In the genomic region with DNA sequence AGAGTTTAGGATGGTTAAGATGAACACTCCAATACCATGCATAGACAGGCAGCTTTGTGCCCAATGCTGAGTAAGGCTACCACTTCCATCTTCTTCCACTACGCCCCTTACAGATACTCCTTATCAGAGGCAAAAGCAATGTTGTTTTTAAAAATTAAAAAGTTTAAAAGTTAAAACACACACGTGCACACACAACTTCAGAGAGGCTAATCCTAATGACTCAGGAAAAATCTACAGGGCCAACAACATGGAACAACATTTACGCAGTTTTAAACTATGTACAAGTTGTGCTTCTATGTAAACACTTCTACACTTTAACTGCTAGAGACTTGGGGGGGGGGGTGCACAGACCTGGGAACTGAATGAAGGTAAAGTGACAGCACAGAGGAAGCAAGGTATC, we compare ENCODE assay signal across 23 mouse cellular contexts. TPM values are rescaled to one million over a fixed set of nuclear protein-coding genes. Genes with fewer than 3 reads are reported as not detected.
A peak's percentile ranks its signal among the peaks of the same experiment; 100 is the strongest.
DNase-seq lines count a peak whose midpoint lies in the region; ATAC-seq and TF ChIP-seq lines count a peak whose summit lies in the region.
"Had no signal": no experiment of that assay in that cellular context is flagged by ENCODE, and none has a peak within 500 bp of the region (broad histone marks: within the 10 kb centered on the region; RNA-seq: fewer than 3 reads in every experiment).

No protein-coding gene starts in this region.

- TF ChIP-seq CTCF in lung, adult 2 months (IDR thresholded peaks at IDR 0.05; ENCODE audit: insufficient read depth, low read length), result no peak
- TF ChIP-seq CTCF in CH12.LX (conservative IDR thresholded peaks at IDR 0.05 in 1 of 2, IDR thresholded peaks at IDR 0.05 in 1 of 2; ENCODE audit: low read depth in 2 of 2, low read length in 2 of 2), result no peak

- no peak for ATAC-seq in heart, embryonic 12.5 days (ENCODE audit: insufficient number of reproducible peaks, low FRiP score)
- ATAC-seq in liver, embryonic 15.5 days (ENCODE audit: insufficient read depth), result no peak
- ATAC-seq in kidney, embryonic 14.5 days (ENCODE audit: low FRiP score, low TSS enrichment), result no peak
- ATAC-seq: forebrain, embryonic 13.5 days had no signal

- no peak for TF ChIP-seq RAD21 in CH12.LX (IDR thresholded peaks at IDR 0.05; ENCODE audit: low read depth, low read length)

- no peak for DNase-seq in heart, embryonic 10.5 days (ENCODE audit: low spot score)
- no peak for DNase-seq in lung, adult 2 months
- no peak for DNase-seq in lung, postnatal 10 days
- no peak for DNase-seq in CH12.LX (ENCODE audit: extremely low read depth)
- DNase-seq in spleen, postnatal 14 days (ENCODE audit: low spot score in 2 of 2), result no peak
- DNase-seq: cerebellum, adult 18-20 months; cerebellum, postnatal 25 days; gastrocnemius, postnatal 10 days; heart, postnatal 36 days; kidney, adult 8-10 months; kidney, postnatal 25 days; left cerebral cortex, postnatal 4 days; right cerebral cortex, postnatal 4 days; thymus, adult 18-20 months; thymus, postnatal 4 days had no signal

- peaks cover 6% of the 10 kb centered on the region for H3K36me3 ChIP-seq in heart, embryonic 12.5 days
- peaks cover 25% of the 10 kb centered on the region for H3K36me3 ChIP-seq in heart, embryonic 10.5 days
- H3K36me3 ChIP-seq in CH12.LX (replicated peaks in 1 of 2; ENCODE audit: control insufficient read depth in 1 of 2, insufficient read depth in 1 of 2, low read length in 1 of 2), result peaks cover 20 to 62% of the 10 kb centered on the region in 2 experiments
- H3K36me3 ChIP-seq in liver, embryonic 15.5 days (replicated peaks), result peaks cover 41% of the 10 kb centered on the region
- H3K36me3 ChIP-seq in kidney, embryonic 14.5 days (ENCODE audit: control insufficient read depth, insufficient read depth, low read length), result peaks cover 16% of the 10 kb centered on the region

- H3K4me3 ChIP-seq in heart, embryonic 12.5 days, result no peak overlapping the region
- no peak overlapping the region for H3K4me3 ChIP-seq in heart, embryonic 10.5 days
- H3K4me3 ChIP-seq in lung, adult 2 months (replicated peaks; ENCODE audit: extremely low read depth, low read depth, low read length), result peak overlapping the region; percentile 10
- no peak overlapping the region for H3K4me3 ChIP-seq in CH12.LX (replicated peaks in 1 of 3; ENCODE audit: low read depth in 2 of 3, low read length in 2 of 3, poor library complexity in 1 of 3)
- no peak overlapping the region for H3K4me3 ChIP-seq in liver, embryonic 15.5 days (replicated peaks)
- no peak overlapping the region for H3K4me3 ChIP-seq in kidney, embryonic 14.5 days (ENCODE audit: low read length)
- H3K4me3 ChIP-seq: erythroblast, embryonic 14.5 days; forebrain, embryonic 13.5 days; left cerebral cortex, adult 2 months had no signal

- no peak overlapping the region for H3K27ac ChIP-seq in heart, embryonic 12.5 days (ENCODE audit: poor library complexity, severe bottlenecking)
- H3K27ac ChIP-seq in heart, embryonic 10.5 days, result no peak overlapping the region
- no peak overlapping the region for H3K27ac ChIP-seq in CH12.LX (ENCODE audit: insufficient read depth, low read depth)
- no peak overlapping the region for H3K27ac ChIP-seq in liver, embryonic 15.5 days (replicated peaks)
- H3K27ac ChIP-seq in kidney, embryonic 14.5 days (ENCODE audit: low read depth, low read length), result no peak overlapping the region
- H3K27ac ChIP-seq: forebrain, embryonic 13.5 days; hindbrain, embryonic 14.5 days; left cerebral cortex, adult 2 months had no signal

- WGBS in heart, embryonic 12.5 days, result 87% methylated on average over 3 of the region's 3 CpGs
- 84% methylated on average over 3 of the region's 3 CpGs for WGBS in heart, embryonic 10.5 days
- 46% methylated on average over 3 of the region's 3 CpGs for WGBS in lung, adult 2 months
- WGBS in liver, embryonic 15.5 days (ENCODE audit: insufficient replicate concordance), result 68% methylated on average over 3 of the region's 3 CpGs
- WGBS in kidney, embryonic 14.5 days, result 97% methylated on average over 3 of the region's 3 CpGs

- no peak overlapping the region for H3K9ac ChIP-seq in heart, embryonic 12.5 days
- H3K9ac ChIP-seq in CH12.LX (ENCODE audit: insufficient read depth, low read depth), result no peak overlapping the region
- no peak overlapping the region for H3K9ac ChIP-seq in liver, embryonic 15.5 days
- H3K9ac ChIP-seq in kidney, embryonic 14.5 days (ENCODE audit: low read depth, low read length), result no peak overlapping the region
- H3K9ac ChIP-seq: forebrain, embryonic 13.5 days; hindbrain, embryonic 14.5 days had no signal

- H3K79me2 ChIP-seq in CH12.LX (replicated peaks; ENCODE audit: control insufficient read depth, extremely low read depth, insufficient read depth, poor library complexity, severe bottlenecking), result peaks cover 88% of the 10 kb centered on the region

- H3K9me3 ChIP-seq in heart, embryonic 12.5 days (replicated peaks), result no peaks in the 10 kb centered on the region
- no peaks in the 10 kb centered on the region for H3K9me3 ChIP-seq in heart, embryonic 10.5 days
- H3K9me3 ChIP-seq in CH12.LX (replicated peaks; ENCODE audit: low read length), result no peaks in the 10 kb centered on the region
- H3K9me3 ChIP-seq in liver, embryonic 15.5 days (replicated peaks), result no peaks in the 10 kb centered on the region
- no peaks in the 10 kb centered on the region for H3K9me3 ChIP-seq in kidney, embryonic 14.5 days (ENCODE audit: control insufficient read depth, low read length)
- H3K9me3 ChIP-seq: forebrain, embryonic 13.5 days had no signal

- TF ChIP-seq POLR2A in lung, adult 2 months (IDR thresholded peaks at IDR 0.05; ENCODE audit: borderline replicate concordance, extremely low read depth, low read depth, low read length), result no peak
- TF ChIP-seq POLR2A in CH12.LX (IDR thresholded peaks at IDR 0.05; ENCODE audit: low read depth, low read length), result no peak

- H3K4me1 ChIP-seq in heart, embryonic 12.5 days (replicated peaks), result peaks cover 73% of the 10 kb centered on the region
- peaks cover 60% of the 10 kb centered on the region for H3K4me1 ChIP-seq in heart, embryonic 10.5 days
- H3K4me1 ChIP-seq in lung, adult 2 months (ENCODE audit: control insufficient read depth, insufficient read depth, low read length), result peaks cover 60% of the 10 kb centered on the region
- H3K4me1 ChIP-seq in CH12.LX (ENCODE audit: control insufficient read depth in 1 of 2, insufficient read depth in 2 of 2), result peaks cover 26 to 75% of the 10 kb centered on the region in 2 experiments
- H3K4me1 ChIP-seq in liver, embryonic 15.5 days (replicated peaks), result peaks cover 84% of the 10 kb centered on the region
- peaks cover 30% of the 10 kb centered on the region for H3K4me1 ChIP-seq in kidney, embryonic 14.5 days (ENCODE audit: control insufficient read depth, insufficient read depth, low read length)

- in situ Hi-C loops in CH12.LX (cut with MboI; ENCODE audit: low pct_ligation_motif_present, low pct_unique_long_range_greater_than_20kb, low sequenced_read_pairs), result no loop called here

- peak overlapping the region; percentile 6 for H3K4me2 ChIP-seq in heart, embryonic 12.5 days
- peak overlapping the region; percentile 39; the same call in 1 of the 2 replicates for H3K4me2 ChIP-seq in CH12.LX (ENCODE audit: insufficient read depth, low read depth, poor library complexity, severe bottlenecking)
- H3K4me2 ChIP-seq in liver, embryonic 15.5 days, result 0 out of 2 replicates have a peak overlapping the region, but pooled peaks have one; percentile 13
- no peak overlapping the region for H3K4me2 ChIP-seq in kidney, embryonic 14.5 days (replicated peaks; ENCODE audit: low read depth, low read length)
- H3K4me2 ChIP-seq: forebrain, embryonic 13.5 days; hindbrain, embryonic 14.5 days had no signal

- dilution Hi-C loops in CH12.LX (cut with MboI; ENCODE audit: extremely low pct_ligation_motif_present, extremely low pct_unique_long_range_greater_than_20kb, low sequenced_read_pairs), result no loop called here

- no peak for TF ChIP-seq EP300 in CH12.LX (IDR thresholded peaks at IDR 0.05; ENCODE audit: low read length)

- H3K27me3 ChIP-seq in heart, embryonic 12.5 days (replicated peaks), result no peaks in the 10 kb centered on the region
- H3K27me3 ChIP-seq in heart, embryonic 10.5 days (ENCODE audit: insufficient read depth, poor library complexity, severe bottlenecking), result no peaks in the 10 kb centered on the region
- no peaks in the 10 kb centered on the region for H3K27me3 ChIP-seq in CH12.LX (replicated peaks)
- H3K27me3 ChIP-seq in liver, embryonic 15.5 days, result no peaks in the 10 kb centered on the region
- H3K27me3 ChIP-seq in kidney, embryonic 14.5 days (ENCODE audit: control insufficient read depth, insufficient read depth, low read length), result no peaks in the 10 kb centered on the region
- H3K27me3 ChIP-seq: forebrain, embryonic 13.5 days had no signal

RNA-seq across cellular contexts. Expression of gene Arf1, which starts 4.0 kb away (rescaled TPM):
- polyA plus RNA-seq in heart, embryonic 12.5 days (2016; fragmentation: Nextera tagmentation; extraction: Ambion mirVana), result 609 and 632 TPM in 2 replicates
- 702 and 707 TPM in 2 replicates for polyA plus RNA-seq in heart, embryonic 10.5 days (2016; fragmentation: Nextera tagmentation; extraction: Ambion mirVana)
- polyA plus RNA-seq in lung, adult 2 months (2012; rRNA removed), result 525 and 566 TPM in 2 replicates
- total RNA-seq in CH12.LX (2012; rRNA removed), result 509 and 590 TPM in 2 replicates
- total RNA-seq in CH12.LX (2014; rRNA removed), result 475 and 498 TPM in 2 replicates
- polyA plus RNA-seq in CH12.LX (2012; ENCODE audit: insufficient read length, low read depth), result 680 and 733 TPM in 2 replicates
- 255 and 269 TPM in 2 replicates for polyA plus RNA-seq in liver, embryonic 15.5 days (2015; fragmentation: Nextera tagmentation; extraction: Ambion mirVana)
- polyA plus RNA-seq in kidney, embryonic 14.5 days (2014; fragmentation: Nextera tagmentation; extraction: Ambion mirVana), result 544 and 644 TPM in 2 replicates

RNA-seq across cellular contexts. Expression of gene 2310033P09Rik, which starts 15.9 kb away (rescaled TPM):
- 23.2 and 25.0 TPM in 2 replicates for polyA plus RNA-seq in heart, embryonic 12.5 days (2016; fragmentation: Nextera tagmentation; extraction: Ambion mirVana)
- polyA plus RNA-seq in heart, embryonic 10.5 days (2016; fragmentation: Nextera tagmentation; extraction: Ambion mirVana), result 28.7 and 30.9 TPM in 2 replicates
- polyA plus RNA-seq in lung, adult 2 months (2012; rRNA removed), result 23.5 and 29.2 TPM in 2 replicates
- total RNA-seq in CH12.LX (2012; rRNA removed) (15.3 and 18.2 TPM in 2 replicates), CH12.LX (2014; rRNA removed) (7.9 and 8.6 TPM in 2 replicates)
- 44.1 and 50.2 TPM in 2 replicates for polyA plus RNA-seq in CH12.LX (2012; ENCODE audit: insufficient read length, low read depth)
- polyA plus RNA-seq in liver, embryonic 15.5 days (2015; fragmentation: Nextera tagmentation; extraction: Ambion mirVana), result 15.4 and 15.9 TPM in 2 replicates
- 36.9 and 41.8 TPM in 2 replicates for polyA plus RNA-seq in kidney, embryonic 14.5 days (2014; fragmentation: Nextera tagmentation; extraction: Ambion mirVana)

RNA-seq across cellular contexts. Expression of gene Mrpl55, which starts 21.7 kb away (rescaled TPM):
- 87.6 and 94.3 TPM in 2 replicates for polyA plus RNA-seq in heart, embryonic 12.5 days (2016; fragmentation: Nextera tagmentation; extraction: Ambion mirVana)
- 122 and 123 TPM in 2 replicates for polyA plus RNA-seq in heart, embryonic 10.5 days (2016; fragmentation: Nextera tagmentation; extraction: Ambion mirVana)
- polyA plus RNA-seq in lung, adult 2 months (2012; rRNA removed), result 26.0 and 27.0 TPM in 2 replicates
- 74.4 and 80.4 TPM in 2 replicates for total RNA-seq in CH12.LX (2012; rRNA removed)
- 81.1 and 92.9 TPM in 2 replicates for total RNA-seq in CH12.LX (2014; rRNA removed)
- 72.0 and 88.2 TPM in 2 replicates for polyA plus RNA-seq in CH12.LX (2012; ENCODE audit: insufficient read length, low read depth)
- 50.5 and 51.0 TPM in 2 replicates for polyA plus RNA-seq in liver, embryonic 15.5 days (2015; fragmentation: Nextera tagmentation; extraction: Ambion mirVana)
- polyA plus RNA-seq in kidney, embryonic 14.5 days (2014; fragmentation: Nextera tagmentation; extraction: Ambion mirVana), result 113 and 128 TPM in 2 replicates

RNA-seq across cellular contexts. Expression of gene Guk1, which starts 32.0 kb away (rescaled TPM):
- polyA plus RNA-seq in heart, embryonic 12.5 days (2016; fragmentation: Nextera tagmentation; extraction: Ambion mirVana), result 101 TPM in 2 replicates
- polyA plus RNA-seq in heart, embryonic 10.5 days (2016; fragmentation: Nextera tagmentation; extraction: Ambion mirVana), result 127 and 152 TPM in 2 replicates
- 100 and 126 TPM in 2 replicates for polyA plus RNA-seq in lung, adult 2 months (2012; rRNA removed)
- total RNA-seq in CH12.LX (2012; rRNA removed), result 148 and 149 TPM in 2 replicates
- 130 and 148 TPM in 2 replicates for total RNA-seq in CH12.LX (2014; rRNA removed)
- 111 and 139 TPM in 2 replicates for polyA plus RNA-seq in CH12.LX (2012; ENCODE audit: insufficient read length, low read depth)
- 54.2 and 60.8 TPM in 2 replicates for polyA plus RNA-seq in liver, embryonic 15.5 days (2015; fragmentation: Nextera tagmentation; extraction: Ambion mirVana)
- polyA plus RNA-seq in kidney, embryonic 14.5 days (2014; fragmentation: Nextera tagmentation; extraction: Ambion mirVana), result 132 and 149 TPM in 2 replicates

RNA-seq across cellular contexts. Expression of gene Gjc2, which starts 41.0 kb away (rescaled TPM):
- 0.13 and 0.31 TPM in 2 replicates for polyA plus RNA-seq in heart, embryonic 12.5 days (2016; fragmentation: Nextera tagmentation; extraction: Ambion mirVana)
- polyA plus RNA-seq in heart, embryonic 10.5 days (2016; fragmentation: Nextera tagmentation; extraction: Ambion mirVana), result not detected in 2 replicates
- polyA plus RNA-seq in lung, adult 2 months (2012; rRNA removed), result 1.7 and 3.5 TPM in 2 replicates
- total RNA-seq in CH12.LX (2012; rRNA removed), result 0.08 TPM in 1 of 2 replicates, not detected in the other
- total RNA-seq in CH12.LX (2014; rRNA removed), result 0.13 TPM in 1 of 2 replicates, not detected in the other
- polyA plus RNA-seq in CH12.LX (2012; ENCODE audit: insufficient read length, low read depth), result not detected in 2 replicates
- polyA plus RNA-seq in liver, embryonic 15.5 days (2015; fragmentation: Nextera tagmentation; extraction: Ambion mirVana), result 0.10 and 0.17 TPM in 2 replicates
- polyA plus RNA-seq in kidney, embryonic 14.5 days (2014; fragmentation: Nextera tagmentation; extraction: Ambion mirVana), result 0.11 and 0.28 TPM in 2 replicates
- polyA plus RNA-seq: forebrain, embryonic 13.5 days; neural tube, embryonic 11.5 days had no signal
